Mouse (Mus musculus): ENCODE measurements around the gene Tjp2. TPM values are rescaled to one million over a fixed set of nuclear protein-coding genes. Genes with fewer than 3 reads are reported as not detected.

The Tjp2 gene
- polyA plus RNA-seq, 1 experiment from 2014 or later, result 18.3 TPM

DNA sequence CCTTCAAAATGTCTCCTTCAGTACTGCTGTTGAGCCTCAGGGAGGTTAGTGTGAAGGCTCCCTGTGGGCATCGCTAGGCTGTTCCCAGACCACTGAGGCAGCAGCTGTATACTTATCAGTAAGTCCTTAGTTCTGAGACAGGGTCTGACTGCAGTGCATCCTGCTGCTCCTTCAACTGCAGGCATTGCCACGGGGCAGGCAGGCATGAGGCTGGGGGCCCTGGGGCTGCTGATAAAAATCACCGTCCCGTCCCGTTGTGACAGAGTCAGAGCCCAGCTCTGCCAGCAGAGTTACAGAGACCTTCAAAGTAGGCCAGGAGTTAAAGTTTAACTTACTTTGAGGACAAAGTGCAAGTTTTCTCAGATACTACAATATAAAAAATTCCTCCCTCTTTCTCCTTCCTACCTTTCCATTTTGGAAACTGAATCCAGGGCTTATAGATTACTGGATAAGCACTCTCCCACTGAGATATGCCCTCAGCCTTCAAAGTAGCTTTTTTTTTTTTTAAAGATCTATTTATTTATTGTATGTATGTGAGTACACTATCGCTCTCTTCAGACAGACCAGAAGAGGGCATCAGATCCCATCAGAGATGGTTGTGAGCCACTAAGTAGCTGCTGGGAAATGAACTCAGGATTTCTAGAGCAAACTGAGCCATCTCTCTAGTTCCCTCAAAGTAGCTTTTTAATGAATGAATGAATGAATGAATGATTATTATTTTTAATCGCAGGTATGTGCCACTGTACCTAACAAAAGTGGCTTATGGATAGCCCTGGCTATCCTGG is 41.4 kb upstream of the Tjp2 start:
- no peaks in the 10 kb centered on the region for H3K9me3 ChIP-seq (ENCODE audit: control insufficient read depth, low read length)
- H3K4me2 ChIP-seq (replicated peaks; ENCODE audit: low read depth), result no peak overlapping the region; the same call in 1 of the 2 replicates
- H3K9ac ChIP-seq (ENCODE audit: low read length), result no peak overlapping the region
- peak; percentile 48 for DNase-seq (ENCODE audit: low spot score)
- H3K4me3 ChIP-seq (ENCODE audit: low read depth, low read length), result no peak overlapping the region
- 68% methylated on average over 7 of the region's 7 CpGs for WGBS
- H3K36me3 ChIP-seq (ENCODE audit: control insufficient read depth, insufficient read depth, low read length), result 0 out of 2 replicates have a peak, but pooled peaks cover 3% of the 10 kb centered on the region
- ATAC-seq (ENCODE audit: low FRiP score, low TSS enrichment), result peak; percentile 38; the same call in 1 of the 2 replicates
- no peaks in the 10 kb centered on the region for H3K27me3 ChIP-seq (ENCODE audit: control insufficient read depth, insufficient read depth, low read length)
- peak; percentile 40; the same call in 1 of the 2 replicates for TF ChIP-seq CTCF (IDR thresholded peaks at IDR 0.05; ENCODE audit: low read depth)
- TF ChIP-seq EP300 (optimal IDR thresholded peaks at IDR 0.05), result no peak
- H3K27ac ChIP-seq (replicated peaks), result peak overlapping the region; percentile 70
- H3K4me1 ChIP-seq (replicated peaks; ENCODE audit: control insufficient read depth, insufficient read depth), result no peaks in the 10 kb centered on the region

DNA sequence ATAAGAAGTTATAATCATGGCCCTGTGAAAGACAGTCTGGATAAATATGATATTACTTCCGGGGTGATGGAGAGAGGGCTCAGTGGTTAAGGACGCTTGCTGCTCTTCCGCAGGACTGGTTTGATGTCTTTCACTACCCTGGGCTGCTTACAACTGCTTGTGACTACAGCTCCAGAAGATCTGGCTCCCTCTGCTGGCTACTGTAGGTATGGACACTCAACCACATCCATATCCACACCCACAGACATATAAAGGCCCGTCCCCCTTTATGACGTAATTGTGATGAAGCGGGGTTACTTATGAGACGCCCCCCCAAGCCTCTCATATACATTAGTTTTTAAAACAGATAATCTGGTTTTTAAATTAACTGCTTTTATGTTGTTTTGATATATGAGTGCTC is 40.2 kb upstream of the Tjp2 start:
- no peak overlapping the region for H3K4me2 ChIP-seq (replicated peaks; ENCODE audit: low read depth)
- H3K4me3 ChIP-seq (ENCODE audit: low read depth, low read length), result no peak overlapping the region
- 0 out of 2 replicates have a peak, but pooled peaks cover 3% of the 10 kb centered on the region for H3K36me3 ChIP-seq (ENCODE audit: control insufficient read depth, insufficient read depth, low read length)
- H3K9me3 ChIP-seq (ENCODE audit: control insufficient read depth, low read length), result no peaks in the 10 kb centered on the region
- H3K9ac ChIP-seq (ENCODE audit: low read length), result no peak overlapping the region
- no peaks in the 10 kb centered on the region for H3K27me3 ChIP-seq (ENCODE audit: control insufficient read depth, insufficient read depth, low read length)
- no peaks in the 10 kb centered on the region for H3K4me1 ChIP-seq (replicated peaks; ENCODE audit: control insufficient read depth, insufficient read depth)
- WGBS, result 39% methylated on average over 7 of the region's 7 CpGs
- DNase-seq (ENCODE audit: low spot score) (peak; percentile 90), ATAC-seq (ENCODE audit: low FRiP score, low TSS enrichment) (peak; percentile 77)
- H3K27ac ChIP-seq (replicated peaks), result no peak overlapping the region
- TF ChIP-seq CTCF (IDR thresholded peaks at IDR 0.05; ENCODE audit: low read depth) (peak; percentile 91), EP300 (optimal IDR thresholded peaks at IDR 0.05) (no peak)

DNA sequence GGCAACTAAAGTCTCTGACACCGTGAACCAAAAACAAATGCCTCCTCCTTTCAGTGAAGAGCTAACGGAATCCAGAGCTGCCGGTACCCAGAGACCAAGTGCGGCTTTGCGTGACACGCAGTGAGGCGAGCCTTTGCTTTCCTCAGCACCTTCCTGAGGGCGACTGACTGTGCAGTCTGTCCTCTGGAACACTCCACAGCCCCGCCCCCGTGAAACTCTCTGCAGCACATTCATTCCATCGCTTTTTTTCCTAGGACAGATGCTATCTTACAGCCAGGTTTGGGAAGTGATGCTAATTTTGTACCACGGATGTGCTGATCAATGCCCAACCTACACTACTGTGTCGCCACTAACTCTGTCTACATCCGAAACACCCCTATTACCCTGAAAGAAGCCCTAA is 37.9 kb upstream of the Tjp2 start:
- Histone ChIP-seq H3K9ac (ENCODE audit: low read length) (no peak overlapping the region), H3K27me3 (ENCODE audit: control insufficient read depth, insufficient read depth, low read length) (no peaks in the 10 kb centered on the region), H3K4me2 (replicated peaks; ENCODE audit: low read depth) (no peak overlapping the region), H3K4me1 (replicated peaks; ENCODE audit: control insufficient read depth, insufficient read depth) (no peaks in the 10 kb centered on the region), H3K36me3 (ENCODE audit: control insufficient read depth, insufficient read depth, low read length) (0 out of 2 replicates have a peak, but pooled peaks cover 3% of the 10 kb centered on the region), H3K4me3 (ENCODE audit: low read depth, low read length) (no peak overlapping the region), H3K9me3 (ENCODE audit: control insufficient read depth, low read length) (no peaks in the 10 kb centered on the region), H3K27ac (replicated peaks) (no peak overlapping the region)
- TF ChIP-seq CTCF (IDR thresholded peaks at IDR 0.05; ENCODE audit: low read depth), result no peak
- no peak for TF ChIP-seq EP300 (optimal IDR thresholded peaks at IDR 0.05)
- 95% methylated on average over 14 of the region's 14 CpGs for WGBS
- ATAC-seq (ENCODE audit: low FRiP score, low TSS enrichment), result no peak
- DNase-seq (ENCODE audit: low spot score), result no peak

- no peaks in the 10 kb centered on the region for H3K27me3 ChIP-seq (ENCODE audit: control insufficient read depth, insufficient read depth, low read length)
- H3K9me3 ChIP-seq (ENCODE audit: control insufficient read depth, low read length), result no peaks in the 10 kb centered on the region
- DNase-seq (ENCODE audit: low spot score) (peak; percentile 33), ATAC-seq (ENCODE audit: low FRiP score, low TSS enrichment) (peak; percentile 62; the same call in 1 of the 2 replicates)
- H3K27ac ChIP-seq (replicated peaks), result no peak overlapping the region
- no peak overlapping the region for H3K4me2 ChIP-seq (replicated peaks; ENCODE audit: low read depth)
- H3K9ac ChIP-seq (ENCODE audit: low read length), result no peak overlapping the region
- TF ChIP-seq EP300 (optimal IDR thresholded peaks at IDR 0.05), result no peak
- TF ChIP-seq CTCF (IDR thresholded peaks at IDR 0.05; ENCODE audit: low read depth), result no peak
- WGBS, result 60% methylated on average over 12 of the region's 12 CpGs
- H3K4me3 ChIP-seq (ENCODE audit: low read depth, low read length), result no peak overlapping the region
- 0 out of 2 replicates have a peak, but pooled peaks cover 3% of the 10 kb centered on the region for H3K36me3 ChIP-seq (ENCODE audit: control insufficient read depth, insufficient read depth, low read length)
- no peaks in the 10 kb centered on the region for H3K4me1 ChIP-seq (replicated peaks; ENCODE audit: control insufficient read depth, insufficient read depth)
Measured at GRCm38 (mm10) chr19:24259390-24260351, 34.8 kb upstream of the Tjp2 start.

DNA sequence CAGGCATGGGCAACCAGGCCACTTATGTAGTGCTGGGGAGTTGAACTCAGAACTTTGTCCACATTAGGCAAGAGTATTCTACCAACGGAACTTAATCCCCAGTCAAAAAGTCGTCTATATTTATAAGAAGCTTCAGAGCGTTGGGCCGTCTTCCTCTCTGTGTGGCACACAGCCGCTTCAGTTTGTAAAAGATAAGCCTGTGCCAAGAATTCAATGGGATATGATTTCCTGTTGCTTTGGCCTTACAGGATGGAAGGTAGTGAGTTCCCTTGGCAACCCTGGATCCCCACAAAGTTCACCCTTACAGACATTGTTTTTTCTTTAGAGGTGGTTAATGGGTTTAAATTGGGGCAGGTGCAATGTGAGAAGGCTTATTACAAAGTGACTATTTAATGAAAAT is 33.5 kb upstream of the Tjp2 start:
- no peaks in the 10 kb centered on the region for H3K27me3 ChIP-seq (ENCODE audit: control insufficient read depth, insufficient read depth, low read length)
- H3K4me3 ChIP-seq (ENCODE audit: low read depth, low read length), result no peak overlapping the region
- H3K9ac ChIP-seq (ENCODE audit: low read length), result no peak overlapping the region
- ATAC-seq (ENCODE audit: low FRiP score, low TSS enrichment) (peak; percentile 61; the same call in 1 of the 2 replicates), DNase-seq (ENCODE audit: low spot score) (no peak)
- no peak for TF ChIP-seq EP300 (optimal IDR thresholded peaks at IDR 0.05)
- no peak for TF ChIP-seq CTCF (IDR thresholded peaks at IDR 0.05; ENCODE audit: low read depth)
- H3K36me3 ChIP-seq (ENCODE audit: control insufficient read depth, insufficient read depth, low read length), result no peaks in the 10 kb centered on the region
- no peak overlapping the region for H3K4me2 ChIP-seq (replicated peaks; ENCODE audit: low read depth)
- H3K9me3 ChIP-seq (ENCODE audit: control insufficient read depth, low read length), result no peaks in the 10 kb centered on the region
- no peak overlapping the region for H3K27ac ChIP-seq (replicated peaks)
- WGBS, result 43% methylated on average over 5 of the region's 5 CpGs
- no peaks in the 10 kb centered on the region for H3K4me1 ChIP-seq (replicated peaks; ENCODE audit: control insufficient read depth, insufficient read depth)

All from stomach, postnatal 0 days (tissue).